Mouse (Mus musculus) embryonic facial prominence, embryonic 14.5 days (tissue): ENCODE measurements around the gene Atp13a4. TPM values are rescaled to one million over a fixed set of nuclear protein-coding genes. Genes with fewer than 3 reads are reported as not detected.

Experiments
- ATAC-seq: fragments of 200-750 bp; cut with Nextera tagmentation; 2 replicates; pipeline ENCODE4 v1.8.0; 2017; ENCODE audit warnings: low read depth, moderate number of reproducible peaks, moderate TSS enrichment
- DNase-seq: peaks from one replicate; pipeline ENCODE4 v3.0.0-alpha.2; 2015; ENCODE audit warnings: low spot score
- H3K27ac ChIP-seq: fragments of 300-500 bp; sonication (generic); replicated peaks from 2 replicates; pipeline ENCODE4 v1.5.1; 2014; ENCODE audit warnings: low read depth, mild to moderate bottlenecking, low read length, moderate library complexity
- H3K27me3 ChIP-seq: fragments of 300-500 bp; sonication (generic); replicated peaks from 2 replicates; pipeline ENCODE4 v1.6.1; 2014; ENCODE audit warnings: low read length; ENCODE audit not compliant: control insufficient read depth, insufficient read depth
- H3K36me3 ChIP-seq: fragments of 300-500 bp; sonication (generic); 2 replicates; pipeline ENCODE4 v1.6.1; 2014; ENCODE audit warnings: low read length, mixed read lengths; ENCODE audit not compliant: control insufficient read depth, insufficient read depth
- H3K4me1 ChIP-seq: fragments of 300-500 bp; sonication (generic); 2 replicates; pipeline ENCODE4 v1.6.1; 2014; ENCODE audit warnings: antibody characterized with exemption, low read length; ENCODE audit not compliant: control insufficient read depth, insufficient read depth
- H3K4me2 ChIP-seq: fragments of 300-500 bp; sonication (generic); 2 replicates; pipeline ENCODE4 v1.6.1; 2014; ENCODE audit warnings: low read depth, mild to moderate bottlenecking, low read length, moderate library complexity, mixed read lengths
- H3K4me3 ChIP-seq: fragments of 300-500 bp; sonication (generic); 2 replicates; pipeline ENCODE4 v1.5.1; 2014; ENCODE audit warnings: low read depth, mild to moderate bottlenecking, low read length
- H3K9ac ChIP-seq: fragments of 300-500 bp; sonication (generic); 2 replicates; pipeline ENCODE4 v1.6.1; 2014; ENCODE audit warnings: low read depth, mild to moderate bottlenecking, low read length, moderate library complexity, mixed read lengths
- H3K9me3 ChIP-seq: fragments of 300-500 bp; sonication (generic); 2 replicates; pipeline ENCODE4 v1.6.1; 2016; ENCODE audit warnings: low read length; ENCODE audit not compliant: control insufficient read depth
- WGBS: fragments of 180-500 bp; shearing (Covaris S2); extraction: QIAGEN DNeasy Blood & Tissue Kit; methylation state at CpG from one replicate; pipeline ENCODE4 v1.1.7; 2014; 5-methylcytosine and 5-hydroxymethylcytosine counted together
- polyA plus RNA-seq: library from polyadenylated mRNA; unstranded; fragments of >200 nt; fragmentation: Nextera tagmentation; extraction: Ambion mirVana; gene quantifications from 2 replicates; pipeline ENCODE4 v1.2.1, GENCODE M21; 2014

Gene Atp13a4
- polyA plus RNA-seq = 0.48 and 0.68 TPM in 2 replicates

DNA sequence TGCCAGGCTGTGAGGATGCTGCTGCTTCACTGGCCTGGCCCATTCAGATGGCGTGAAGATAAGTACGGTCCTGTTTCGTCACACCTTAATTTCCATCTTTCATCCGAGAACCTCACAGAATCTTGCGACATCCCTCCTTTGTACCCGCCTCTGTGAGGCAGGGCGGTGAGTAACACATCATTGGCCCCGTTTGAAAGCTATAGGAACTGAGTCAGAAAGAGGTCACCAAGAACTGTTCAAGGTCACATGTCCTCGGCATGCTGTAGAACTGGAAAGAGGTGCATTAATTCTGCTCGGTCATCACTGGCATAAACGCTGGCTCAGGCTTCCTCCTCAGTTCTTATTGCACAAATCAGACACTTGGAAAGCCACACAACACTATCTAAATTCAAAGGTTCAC, at the start of gene Atp13a4:
Gene Atp13a4, minus strand, starts transcription at position 36 of the 400 bp plus-strand sequence.
- Histone ChIP-seq H3K9ac (no peak within 1 kb of the TSS), H3K27ac (no peak within 1 kb of the TSS), H3K9me3 (no peaks in the 10 kb centered on the region), H3K27me3 (no peaks in the 10 kb centered on the region), H3K4me3 (no peak within 1 kb of the TSS), H3K36me3 (no peaks in the 10 kb centered on the region), H3K4me2 (no peak within 1 kb of the TSS), H3K4me1 (no peaks in the 10 kb centered on the region)
- DNase-seq (no peak), ATAC-seq (no peak)
- 81% methylated on average over 11 of the region's 11 CpGs for WGBS

DNA sequence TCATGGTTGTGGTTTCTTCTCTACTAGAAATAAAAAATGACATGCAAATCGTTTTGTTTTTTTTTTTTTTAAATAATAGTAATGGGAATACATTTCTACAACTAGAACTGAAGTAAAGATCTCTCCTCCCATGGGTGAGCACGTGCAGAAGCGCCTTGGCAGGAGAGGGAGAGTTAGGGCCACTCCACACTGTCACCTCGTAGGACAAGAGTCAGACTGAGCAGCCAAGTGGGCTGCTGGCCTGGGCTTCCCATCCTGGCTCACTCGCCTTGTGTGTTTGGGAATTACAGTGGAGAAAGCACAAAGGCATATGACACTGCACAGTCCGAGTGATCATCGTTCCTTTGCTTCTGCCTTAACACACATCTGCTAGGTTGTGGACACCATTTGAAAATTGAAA, 47.5 kb upstream of the Atp13a4 start:
- no peak for DNase-seq
- no peaks in the 10 kb centered on the region for H3K27me3 ChIP-seq
- peaks cover 62% of the 10 kb centered on the region for H3K36me3 ChIP-seq
- H3K4me2 ChIP-seq = no peak overlapping the region
- ATAC-seq = no peak
- H3K9ac ChIP-seq = no peak overlapping the region
- no peaks in the 10 kb centered on the region for H3K4me1 ChIP-seq
- no peak overlapping the region for H3K27ac ChIP-seq
- no peak overlapping the region for H3K4me3 ChIP-seq
- H3K9me3 ChIP-seq = no peaks in the 10 kb centered on the region
- 77% methylated on average over 7 of the region's 7 CpGs for WGBS

DNA sequence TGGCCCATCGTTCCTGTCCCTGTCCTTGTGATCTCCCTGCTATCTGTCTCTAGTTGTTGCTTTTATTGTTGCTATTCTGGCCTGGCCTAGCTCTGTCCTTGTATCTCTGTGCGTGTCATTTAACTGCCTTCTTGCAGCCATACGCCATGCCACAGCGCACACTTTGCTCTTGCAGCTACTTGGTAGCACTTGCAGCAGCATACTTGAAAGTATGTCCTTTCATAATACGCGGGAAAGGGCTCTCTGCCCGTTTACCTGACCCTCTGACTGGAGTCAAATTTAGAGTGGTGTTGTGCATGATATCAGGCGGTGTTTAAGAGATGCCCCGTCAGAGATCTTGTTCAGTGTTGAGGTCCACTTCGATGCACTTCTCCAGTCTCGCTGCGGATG, 35.1 kb upstream of the Atp13a4 start:
- Histone ChIP-seq H3K27ac (no peak overlapping the region), H3K27me3 (no peaks in the 10 kb centered on the region), H3K9ac (peak overlapping the region; percentile 88), H3K4me3 (peak overlapping the region; percentile 77), H3K4me1 (peaks cover 9% of the 10 kb centered on the region), H3K9me3 (no peaks in the 10 kb centered on the region), H3K36me3 (no peaks in the 10 kb centered on the region), H3K4me2 (peak overlapping the region; percentile 87)
- ATAC-seq (peak; percentile 13; the same call in 1 of the 2 replicates), DNase-seq (no peak)
- 9% methylated on average over 12 of the region's 12 CpGs for WGBS

DNA sequence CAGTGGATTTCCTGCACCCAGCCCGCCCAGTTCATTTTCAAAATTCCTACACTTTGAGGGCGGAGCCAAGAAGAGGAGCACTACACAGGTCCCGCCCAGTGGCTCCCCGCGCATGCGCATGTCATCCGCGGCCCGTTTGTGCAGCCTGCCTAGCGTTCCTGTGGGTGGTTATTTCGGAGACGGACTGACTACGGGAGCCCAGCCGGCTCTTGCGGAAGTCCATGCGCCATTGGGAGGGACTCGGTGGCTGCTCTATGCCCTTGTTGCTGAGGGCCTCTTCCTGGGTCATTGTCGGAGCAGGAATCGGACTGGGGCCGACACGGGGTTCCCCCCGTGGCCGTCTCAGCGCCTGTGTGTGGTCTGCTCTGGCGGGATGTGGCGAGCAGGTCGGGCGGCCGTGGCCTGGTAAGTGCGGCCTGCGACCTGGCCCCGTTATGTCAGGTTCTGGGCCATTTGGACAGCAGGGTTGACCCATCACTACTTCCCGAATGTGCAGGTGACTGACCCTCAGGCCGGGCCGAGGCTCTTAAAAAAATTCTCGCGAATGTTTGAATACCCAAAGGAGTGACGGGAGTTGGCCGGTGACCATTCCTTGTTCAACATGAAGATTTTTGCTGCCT, 34.6 kb upstream of the Atp13a4 start, which contains the start of gene Opa1:
Gene Opa1, plus strand, starts transcription at position 168 of the 620 bp plus-strand sequence.
- peak within 1 kb of the TSS; percentile 87 for H3K4me2 ChIP-seq
- DNase-seq = peak; percentile 98
- H3K9ac ChIP-seq = peak within 1 kb of the TSS; percentile 88
- H3K27me3 ChIP-seq = no peaks in the 10 kb centered on the region
- H3K27ac ChIP-seq = no peak within 1 kb of the TSS
- H3K36me3 ChIP-seq = no peaks in the 10 kb centered on the region
- under 1% methylated on average over 36 of the region's 39 CpGs for WGBS
- H3K4me3 ChIP-seq = peak within 1 kb of the TSS; percentile 77
- H3K9me3 ChIP-seq = no peaks in the 10 kb centered on the region
- peak; percentile 99 for ATAC-seq
- H3K4me1 ChIP-seq = peaks cover 9% of the 10 kb centered on the region

DNA sequence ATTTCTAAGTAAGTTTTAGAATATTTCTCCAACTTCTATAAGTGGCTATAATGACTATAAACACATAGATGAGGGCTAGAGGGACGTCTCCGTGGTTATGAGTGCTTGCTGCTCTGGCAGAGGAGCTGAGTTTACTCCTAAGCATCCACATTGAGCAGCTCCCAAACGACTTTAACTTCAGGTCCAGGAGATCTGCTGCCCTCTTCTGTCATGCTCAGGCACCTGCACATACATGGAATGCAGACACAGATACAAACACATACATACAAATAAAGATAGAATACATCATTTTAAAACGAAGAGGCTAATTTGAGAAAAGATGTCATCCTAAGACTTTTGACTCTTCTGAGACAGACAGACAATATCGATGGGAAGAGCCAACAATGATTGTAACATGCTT, 31.0 kb upstream of the Atp13a4 start:
- 10% methylated on average over 5 of the region's 5 CpGs for WGBS
- H3K27me3 ChIP-seq = no peaks in the 10 kb centered on the region
- peak; percentile 50 for DNase-seq
- no peaks in the 10 kb centered on the region for H3K9me3 ChIP-seq
- H3K9ac ChIP-seq = no peak overlapping the region
- H3K4me1 ChIP-seq = peaks cover 8% of the 10 kb centered on the region
- no peak for ATAC-seq
- no peak overlapping the region for H3K27ac ChIP-seq
- no peak overlapping the region for H3K4me3 ChIP-seq
- H3K36me3 ChIP-seq = no peaks in the 10 kb centered on the region
- no peak overlapping the region for H3K4me2 ChIP-seq

DNA sequence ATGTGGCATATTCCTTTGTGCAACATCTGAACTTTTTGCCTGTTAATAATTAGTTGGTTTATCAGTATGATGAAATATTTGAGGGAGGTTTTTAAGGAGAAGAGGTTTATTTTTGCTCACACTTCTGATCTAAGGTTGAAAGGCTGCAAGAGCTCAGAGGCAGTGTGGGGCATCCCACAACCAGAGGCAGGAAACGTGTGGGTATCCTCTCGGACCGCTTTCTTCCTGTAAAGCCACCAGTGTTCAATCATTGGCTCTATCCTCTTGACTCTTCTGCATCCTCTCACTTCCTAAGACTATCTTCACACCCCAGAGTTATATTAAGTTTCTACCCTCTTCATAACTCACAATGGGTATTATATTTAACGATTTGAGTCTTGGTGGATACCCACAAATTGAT, 29.3 kb upstream of the Atp13a4 start:
- WGBS = 70% methylated on average over 4 of the region's 4 CpGs
- Histone ChIP-seq H3K4me3 (no peak overlapping the region), H3K4me1 (no peaks in the 10 kb centered on the region), H3K36me3 (no peaks in the 10 kb centered on the region), H3K4me2 (no peak overlapping the region), H3K9ac (no peak overlapping the region), H3K27ac (no peak overlapping the region), H3K9me3 (no peaks in the 10 kb centered on the region), H3K27me3 (no peaks in the 10 kb centered on the region)
- DNase-seq = no peak
- ATAC-seq = no peak

DNA sequence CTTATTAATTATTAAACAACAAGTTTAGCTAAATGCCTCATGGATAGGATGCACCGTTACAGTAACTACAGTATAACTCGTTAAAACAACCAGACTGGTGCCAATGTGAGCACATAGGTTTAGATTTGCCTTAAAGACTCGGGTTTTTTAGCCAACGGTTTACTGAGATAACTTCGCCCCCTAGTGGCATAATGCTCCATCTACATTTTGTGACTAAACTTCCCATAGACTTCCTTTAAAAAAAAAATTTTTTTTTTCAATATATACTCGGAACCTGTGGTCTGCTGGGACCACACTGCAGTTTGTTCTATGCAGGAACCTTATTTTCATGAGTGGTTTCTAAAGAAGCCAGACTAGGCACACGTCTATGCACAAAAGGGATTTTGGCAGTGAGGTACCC, 16.2 kb upstream of the Atp13a4 start:
- no peaks in the 10 kb centered on the region; the same call in 1 of the 2 replicates for H3K27me3 ChIP-seq
- H3K9ac ChIP-seq = no peak overlapping the region
- H3K4me1 ChIP-seq = no peaks in the 10 kb centered on the region
- peak overlapping the region; percentile 40 for H3K4me2 ChIP-seq
- H3K27ac ChIP-seq = no peak overlapping the region
- peak overlapping the region; percentile 13 for H3K4me3 ChIP-seq
- no peaks in the 10 kb centered on the region for H3K36me3 ChIP-seq
- no peaks in the 10 kb centered on the region for H3K9me3 ChIP-seq
- DNase-seq (peak; percentile 90), ATAC-seq (no peak)
- 2% methylated on average over 7 of the region's 7 CpGs for WGBS

DNA sequence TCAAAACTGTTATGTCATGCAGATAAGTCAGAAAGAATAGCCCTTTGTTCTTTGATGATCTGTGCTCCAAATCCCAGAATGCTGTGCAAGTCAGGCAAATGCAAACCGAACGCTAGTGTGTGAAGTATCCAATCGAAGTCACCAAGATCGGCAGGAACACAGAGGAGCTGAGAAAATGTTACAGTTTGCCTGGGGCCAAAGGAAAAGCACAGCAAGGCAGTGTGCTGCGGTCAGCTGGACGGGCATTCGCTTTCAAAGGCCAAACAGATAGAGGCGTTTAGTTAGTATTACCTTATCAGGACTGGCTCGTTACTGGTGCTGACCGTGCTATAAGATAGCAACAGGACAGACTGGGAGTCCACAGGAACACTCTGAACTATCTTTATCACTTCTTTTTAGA, 15.8 kb upstream of the Atp13a4 start:
- DNase-seq = no peak
- H3K27me3 ChIP-seq = no peaks in the 10 kb centered on the region; the same call in 1 of the 2 replicates
- 0 out of 2 replicates have a peak overlapping the region, but pooled peaks have one; percentile 3 for H3K9ac ChIP-seq
- ATAC-seq = no peak
- no peaks in the 10 kb centered on the region for H3K36me3 ChIP-seq
- no peaks in the 10 kb centered on the region for H3K4me1 ChIP-seq
- peak overlapping the region; percentile 13 for H3K4me3 ChIP-seq
- no peaks in the 10 kb centered on the region for H3K9me3 ChIP-seq
- H3K27ac ChIP-seq = no peak overlapping the region
- H3K4me2 ChIP-seq = peak overlapping the region; percentile 40
- 38% methylated on average over 10 of the region's 10 CpGs for WGBS

DNA sequence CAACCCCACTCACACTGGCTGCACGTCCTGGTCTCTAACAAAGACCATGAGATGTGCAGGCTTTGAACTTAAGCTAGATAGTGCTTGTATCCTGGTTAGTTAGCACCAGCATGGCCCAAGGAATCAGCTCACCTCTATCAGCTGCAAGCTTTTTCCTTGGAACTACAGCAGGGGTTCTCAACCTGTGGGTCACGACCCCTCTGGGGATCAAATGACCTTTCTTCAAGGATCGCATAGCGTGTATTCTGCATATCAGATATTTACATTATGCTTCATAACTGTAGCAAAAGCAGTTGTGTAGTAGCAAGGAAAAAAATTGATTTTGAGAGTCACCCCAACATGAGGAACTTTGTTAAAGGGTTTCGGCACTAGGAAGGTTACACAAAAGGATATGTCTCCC, 15.0 kb upstream of the Atp13a4 start:
- Histone ChIP-seq H3K4me3 (no peak overlapping the region), H3K4me1 (no peaks in the 10 kb centered on the region), H3K9ac (no peak overlapping the region), H3K27me3 (no peaks in the 10 kb centered on the region; the same call in 1 of the 2 replicates), H3K4me2 (no peak overlapping the region), H3K27ac (no peak overlapping the region), H3K9me3 (no peaks in the 10 kb centered on the region), H3K36me3 (no peaks in the 10 kb centered on the region)
- ATAC-seq = no peak
- WGBS = 75% methylated on average over 5 of the region's 5 CpGs
- DNase-seq = no peak
